ENCODE assay signal across 10 mouse cellular contexts in the genomic region with DNA sequence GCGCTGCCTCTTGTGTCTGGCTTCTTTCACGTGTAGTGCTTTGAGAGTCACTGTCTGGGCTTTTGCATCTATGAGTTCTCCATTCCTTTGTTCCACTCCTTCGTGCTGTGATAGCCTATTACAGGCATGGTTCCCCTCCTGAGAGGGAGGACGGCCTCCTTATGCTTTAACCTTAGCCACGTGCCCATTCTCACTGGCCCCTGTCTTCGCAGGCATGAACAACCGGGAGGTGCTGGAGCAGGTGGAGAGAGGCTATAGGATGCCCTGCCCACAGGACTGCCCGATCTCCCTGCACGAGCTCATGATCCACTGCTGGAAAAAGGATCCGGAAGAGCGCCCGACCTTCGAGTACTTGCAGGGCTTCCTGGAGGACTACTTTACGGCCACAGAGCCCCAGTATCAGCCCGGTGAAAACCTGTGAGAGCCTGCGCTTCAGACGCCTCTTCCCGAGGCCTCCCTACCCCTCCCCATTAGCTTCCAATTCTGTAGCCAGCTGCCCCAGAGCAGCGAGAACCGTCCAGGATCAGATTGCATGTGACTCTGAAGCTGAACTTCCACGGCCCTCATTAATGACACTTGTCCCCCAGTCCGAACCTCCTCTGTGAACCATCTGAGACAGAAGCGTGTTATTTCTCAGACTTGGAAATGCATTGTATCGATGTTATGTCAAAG. TPM values are rescaled to one million over a fixed set of nuclear protein-coding genes. Genes with fewer than 3 reads are reported as not detected.
A peak's percentile ranks its signal among the peaks of the same experiment; 100 is the strongest.
DNase-seq lines count a peak whose midpoint lies in the region; ATAC-seq and TF ChIP-seq lines count a peak whose summit lies in the region.
"Had no signal": no experiment of that assay in that cellular context is flagged by ENCODE, and none has a peak within 500 bp of the region (broad histone marks: within the 10 kb centered on the region; RNA-seq: fewer than 3 reads in every experiment).

No protein-coding gene starts in this region.

- TF ChIP-seq POLR2A in brain, embryonic 14.5 days (IDR thresholded peaks at IDR 0.05; ENCODE audit: borderline replicate concordance, extremely low read depth, insufficient read depth, insufficient read length, poor library complexity, severe bottlenecking), result no peak

- H3K4me2 ChIP-seq in forebrain, postnatal 0 days (ENCODE audit: low read depth), result no peak overlapping the region
- no peak overlapping the region for H3K4me2 ChIP-seq in midbrain, embryonic 11.5 days
- H3K4me2 ChIP-seq: lung, embryonic 15.5 days had no signal

- H3K27me3 ChIP-seq in heart, embryonic 10.5 days (ENCODE audit: insufficient read depth, poor library complexity, severe bottlenecking), result no peaks in the 10 kb centered on the region
- no peaks in the 10 kb centered on the region for H3K27me3 ChIP-seq in forebrain, postnatal 0 days (ENCODE audit: insufficient read depth, low read length)
- H3K27me3 ChIP-seq in midbrain, embryonic 11.5 days (ENCODE audit: control insufficient read depth, insufficient read depth, low read length), result no peaks in the 10 kb centered on the region
- H3K27me3 ChIP-seq: lung, embryonic 15.5 days had no signal

- peak overlapping the region; percentile 81 for H3K27ac ChIP-seq in heart, embryonic 10.5 days
- H3K27ac ChIP-seq in forebrain, postnatal 0 days (ENCODE audit: low read depth, low read length), result peak overlapping the region; percentile 3; the same call in 1 of the 2 replicates
- peak overlapping the region; percentile 61 for H3K27ac ChIP-seq in midbrain, embryonic 11.5 days (ENCODE audit: low read depth, low read length)
- H3K27ac ChIP-seq: lung, embryonic 15.5 days had no signal

- peak; percentile 12; the same call in 1 of the 2 replicates for ATAC-seq in forebrain, postnatal 0 days
- peak; percentile 57; the same call in 1 of the 2 replicates for ATAC-seq in midbrain, embryonic 11.5 days (ENCODE audit: low FRiP score)

- DNase-seq in heart, embryonic 10.5 days (ENCODE audit: low spot score), result no peak
- no peak for DNase-seq in heart, adult 11 months
- DNase-seq in brain, embryonic 14.5 days (ENCODE audit: low read depth), result peak; percentile 51
- no peak for DNase-seq in forebrain, postnatal 0 days
- DNase-seq in midbrain, embryonic 11.5 days (ENCODE audit: low spot score, missing footprints), result no peak
- DNase-seq in frontal cortex, adult 2 months (ENCODE audit: extremely low spot score in 1 of 2, low spot score in 1 of 2), result no peak
- DNase-seq in cerebellum, adult 11 months, result no peak
- DNase-seq in cerebellum, adult 11-12 months, result no peak
- DNase-seq: B cell, adult 2 months had no signal

- TF ChIP-seq CTCF in brain, embryonic 14.5 days (IDR thresholded peaks at IDR 0.05; ENCODE audit: borderline replicate concordance, extremely low read depth, insufficient read depth, insufficient read length), result no peak
- no peak for TF ChIP-seq CTCF in forebrain, postnatal 0 days (IDR thresholded peaks at IDR 0.05; ENCODE audit: low read depth)

- H3K9ac ChIP-seq in forebrain, postnatal 0 days, result no peak overlapping the region
- H3K9ac ChIP-seq in midbrain, embryonic 11.5 days (ENCODE audit: low read length), result peak overlapping the region; percentile 27; the same call in 1 of the 2 replicates
- H3K9ac ChIP-seq: lung, embryonic 15.5 days had no signal

- 38% methylated on average over 24 of the region's 24 CpGs for WGBS in heart, embryonic 10.5 days
- WGBS in forebrain, postnatal 0 days, result 56% methylated on average over 24 of the region's 24 CpGs
- WGBS in midbrain, embryonic 11.5 days, result 50% methylated on average over 24 of the region's 24 CpGs

- H3K36me3 ChIP-seq in heart, embryonic 10.5 days, result 0 out of 2 replicates have a peak, but pooled peaks cover 7% of the 10 kb centered on the region
- peaks cover 26% of the 10 kb centered on the region for H3K36me3 ChIP-seq in forebrain, postnatal 0 days (ENCODE audit: insufficient read depth)
- H3K36me3 ChIP-seq in midbrain, embryonic 11.5 days (ENCODE audit: control insufficient read depth, insufficient read depth, low read length), result no peaks in the 10 kb centered on the region

- no peaks in the 10 kb centered on the region for H3K9me3 ChIP-seq in heart, embryonic 10.5 days
- H3K9me3 ChIP-seq in forebrain, postnatal 0 days (ENCODE audit: low read length), result no peaks in the 10 kb centered on the region
- no peaks in the 10 kb centered on the region for H3K9me3 ChIP-seq in midbrain, embryonic 11.5 days (ENCODE audit: control insufficient read depth, low read length)
- H3K9me3 ChIP-seq: lung, embryonic 15.5 days had no signal

- H3K4me3 ChIP-seq in heart, embryonic 10.5 days, result no peak overlapping the region; the same call in 1 of the 2 replicates
- no peak overlapping the region for H3K4me3 ChIP-seq in forebrain, postnatal 0 days (ENCODE audit: low read depth, low read length)
- no peak overlapping the region for H3K4me3 ChIP-seq in midbrain, embryonic 11.5 days (ENCODE audit: low read depth, low read length)
- H3K4me3 ChIP-seq: lung, embryonic 15.5 days had no signal

- H3K4me1 ChIP-seq in heart, embryonic 10.5 days, result peaks cover 59% of the 10 kb centered on the region
- no peaks in the 10 kb centered on the region for H3K4me1 ChIP-seq in forebrain, postnatal 0 days (ENCODE audit: insufficient read depth)
- H3K4me1 ChIP-seq in midbrain, embryonic 11.5 days (ENCODE audit: control insufficient read depth, insufficient read depth, low read length), result peaks cover 17% of the 10 kb centered on the region

RNA-seq across cellular contexts. Expression of a gene that starts 49.0 kb away (rescaled TPM):
- polyA plus RNA-seq in heart, embryonic 10.5 days (2016; fragmentation: Nextera tagmentation; extraction: Ambion mirVana), result 12.6 and 13.7 TPM in 2 replicates
- 2.8 TPM in 2 replicates for polyA plus RNA-seq in brain, embryonic 14.5 days (2012; rRNA removed)
- total RNA-seq in forebrain, postnatal 0 days (2014; rRNA removed), result 0.24 and 0.77 TPM in 2 replicates
- 4.8 and 6.0 TPM in 2 replicates for polyA plus RNA-seq in forebrain, postnatal 0 days (2015; fragmentation: Nextera tagmentation; extraction: Ambion mirVana)
- polyA plus RNA-seq in midbrain, embryonic 11.5 days (2014; fragmentation: Nextera tagmentation; extraction: Ambion mirVana), result 3.9 TPM in 2 replicates
- polyA plus RNA-seq in frontal cortex, adult 2 months (2012; rRNA removed), result 1.7 and 2.8 TPM in 2 replicates

Comparison
In these comparisons a context has a peak if more than half of its experiments do, and no peak if none do; other contexts are left out.
1. H3K27ac ChIP-seq: peak in every context shown above with its lines; median percentile 81 in heart, embryonic 10.5 days; 61 in midbrain, embryonic 11.5 days; 3 in forebrain, postnatal 0 days.